Mouse (Mus musculus) urinary bladder, postnatal 36 days (tissue): ENCODE results near the gene Pnma1.

ENCODE experiments used
- DNase-seq, 2 experiments: peaks; one replicate each; pipeline ENCODE4 v3.0.0; 2022; ENCODE audit warnings: low spot score in 2 of 2, mixed read lengths in 1 of 2

Gene Pnma1

DNA sequence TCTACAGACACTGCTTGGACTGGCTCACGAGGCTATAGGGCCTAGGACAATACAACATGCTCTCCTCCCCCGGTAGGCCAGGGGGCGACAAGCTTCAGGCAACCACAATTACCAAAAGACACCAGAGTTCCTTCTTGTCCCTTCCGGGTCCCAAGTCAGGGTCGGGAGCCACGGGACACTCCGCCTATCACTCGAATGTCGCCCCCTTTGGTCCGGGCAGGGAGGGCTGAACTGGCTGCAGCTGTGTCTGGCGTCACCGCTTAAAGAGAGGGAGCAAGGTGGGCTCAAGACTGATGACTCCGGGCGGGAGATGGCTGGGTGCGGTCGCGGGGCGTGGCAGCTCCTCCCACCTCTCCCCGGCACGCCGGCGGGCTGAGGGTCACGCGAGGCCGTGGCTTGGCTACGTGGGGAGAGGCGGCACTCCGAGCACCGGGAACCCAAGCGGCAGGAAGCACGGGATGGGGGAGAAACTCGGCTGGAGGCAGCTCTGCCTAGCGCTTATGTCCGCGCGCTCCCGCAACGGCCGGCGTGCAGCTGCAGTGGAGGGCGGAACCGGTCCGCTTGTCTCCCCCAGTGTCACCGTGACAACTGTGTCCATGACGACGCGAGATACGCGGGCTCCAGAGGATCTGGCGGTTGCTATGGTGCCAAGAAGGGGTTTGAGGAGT lies at the start of gene Pnma1:
Gene Pnma1 (minus strand): TSS at position 536 of the 668 bp plus-strand sequence.
- DNase-seq, result peak in 1 of 2 experiments; percentile 48

DNA sequence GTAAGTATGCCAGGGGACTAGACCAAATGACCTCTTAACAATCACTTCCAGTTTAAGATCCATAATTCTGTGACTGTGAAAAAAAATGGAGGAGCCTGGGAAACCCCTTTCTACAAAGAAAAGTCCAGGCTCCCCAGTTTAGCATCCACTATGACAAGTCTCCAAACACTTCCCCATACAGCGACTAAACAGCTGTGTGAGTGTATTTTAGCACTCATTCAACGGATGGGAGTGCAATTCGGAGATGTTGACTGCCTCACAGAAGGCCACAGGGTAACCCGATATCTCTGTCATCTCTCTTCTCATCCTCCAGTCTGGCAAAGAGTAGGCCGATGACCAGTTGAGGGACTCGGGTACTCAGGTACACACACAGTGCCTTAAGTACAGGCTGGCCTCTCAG lies 46.9 kb upstream of the Pnma1 start:
- no peak for DNase-seq

DNA sequence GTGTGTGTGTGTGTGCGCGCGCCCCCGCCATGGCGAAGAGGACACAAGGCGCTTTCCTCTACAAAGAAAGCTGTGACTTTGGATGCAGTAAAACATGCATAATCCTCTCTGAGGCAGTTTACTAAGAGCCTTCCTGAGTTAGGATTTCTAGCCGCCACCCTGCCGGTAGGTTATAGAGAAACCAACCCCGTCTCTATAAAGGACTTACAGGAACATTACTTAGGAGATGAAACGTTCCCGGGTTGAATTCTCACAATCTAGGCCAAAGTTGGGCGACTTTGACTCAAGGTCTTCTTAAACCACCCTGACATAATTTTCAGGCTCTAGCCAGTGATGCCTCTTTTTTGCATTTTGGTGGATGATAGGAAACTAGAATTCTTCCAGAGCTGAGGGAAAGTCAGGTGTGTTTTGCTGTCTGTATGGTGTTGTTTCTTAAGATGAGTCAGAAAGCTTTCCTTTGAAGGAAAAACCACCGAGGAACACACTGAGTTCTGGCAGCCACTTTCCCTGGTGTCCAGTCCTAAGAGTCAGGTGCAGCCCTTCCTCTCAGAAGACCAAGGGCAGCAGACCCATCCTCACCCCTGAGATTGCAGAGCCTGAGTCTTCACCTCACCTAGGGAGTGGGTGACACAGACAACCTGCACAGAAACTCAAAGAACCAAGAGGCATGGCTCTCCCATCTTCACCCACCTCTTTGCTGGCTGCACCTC lies 46.3 kb upstream of the Pnma1 start:
- DNase-seq, result no peak

DNA sequence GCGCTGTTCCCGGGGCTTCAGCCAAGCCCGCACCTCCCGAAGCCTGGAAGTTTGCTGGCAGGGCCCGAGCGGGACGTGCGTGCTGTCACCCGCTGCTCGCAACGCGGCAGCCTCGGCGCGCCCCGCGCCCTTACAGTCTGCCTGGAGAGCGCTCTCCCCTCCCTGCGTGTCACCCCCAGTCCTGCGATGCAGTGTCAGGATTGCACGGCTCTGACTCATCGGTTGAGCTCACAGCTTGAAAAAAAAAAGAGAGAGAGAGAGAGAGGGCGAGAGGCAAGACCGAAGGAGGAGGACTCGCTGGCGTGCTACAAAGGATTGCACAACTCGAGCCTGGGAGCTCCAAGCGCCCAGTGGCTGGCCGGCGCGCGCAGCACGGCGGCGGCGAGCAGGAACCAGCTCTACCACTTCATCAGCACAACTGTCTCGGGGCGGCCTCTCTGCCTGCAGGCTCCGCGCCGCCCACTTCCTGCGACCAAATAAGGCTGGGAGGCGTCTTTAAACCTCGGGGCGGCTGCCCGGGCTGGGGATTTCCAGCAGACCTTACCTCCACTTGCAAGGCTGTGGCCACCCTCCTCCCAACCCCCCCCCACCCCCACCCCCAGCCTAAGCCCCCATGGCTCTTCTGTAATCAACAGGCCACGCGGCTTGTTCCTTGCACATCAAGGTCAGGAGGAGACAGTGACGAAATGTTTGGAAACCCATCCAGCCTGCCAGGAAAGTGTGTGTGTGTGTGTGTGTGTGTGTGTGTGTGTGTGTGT lies 45.5 kb upstream of the Pnma1 start:
- peak; percentile 90 to 96 for DNase-seq

DNA sequence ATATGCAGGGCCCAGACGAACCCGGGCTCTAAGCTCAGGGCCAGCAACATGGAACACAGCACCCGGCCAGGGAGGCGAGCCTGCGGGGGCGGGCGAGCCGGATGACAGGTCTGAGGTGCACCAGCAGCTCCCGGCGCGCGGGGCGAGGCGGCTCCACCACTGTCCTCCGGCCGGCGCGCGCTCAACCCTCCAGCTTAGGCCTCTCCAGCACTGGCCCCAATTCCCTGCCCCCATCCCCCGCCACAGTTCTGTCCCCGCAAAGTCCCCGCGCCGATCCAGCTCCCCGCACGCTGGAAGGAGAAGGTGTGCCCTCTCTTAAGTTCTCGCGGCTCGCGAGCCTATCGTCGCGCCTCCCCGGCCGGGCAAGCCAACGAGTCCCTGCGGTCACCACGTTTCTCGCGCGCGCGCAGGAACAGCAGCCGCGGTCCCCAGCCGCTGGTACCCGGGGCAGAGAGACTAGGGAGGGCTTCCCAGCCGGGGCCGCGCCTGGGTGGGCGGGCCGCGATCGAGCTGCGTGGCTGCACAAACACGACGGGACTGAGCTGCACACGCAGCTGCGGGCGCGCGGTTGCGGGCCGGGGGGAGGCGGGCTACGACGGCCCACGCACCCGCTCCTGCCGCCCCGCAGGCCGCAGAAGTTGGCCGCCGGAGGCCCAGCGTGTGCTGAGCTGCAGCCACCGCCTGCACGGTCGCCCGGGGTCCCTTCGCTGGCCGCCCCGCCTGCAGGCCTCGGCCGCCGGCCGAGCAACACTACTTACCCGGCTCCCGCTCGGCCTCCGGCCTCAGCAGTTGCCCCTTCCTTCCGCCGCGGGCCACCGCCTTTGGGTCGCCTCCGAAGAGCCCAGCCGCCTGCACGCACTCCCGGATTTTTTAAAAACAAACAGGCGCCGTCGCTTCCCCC lies 44.7 kb upstream of the Pnma1 start:
- peak in 1 of 2 experiments; percentile 69 for DNase-seq

DNA sequence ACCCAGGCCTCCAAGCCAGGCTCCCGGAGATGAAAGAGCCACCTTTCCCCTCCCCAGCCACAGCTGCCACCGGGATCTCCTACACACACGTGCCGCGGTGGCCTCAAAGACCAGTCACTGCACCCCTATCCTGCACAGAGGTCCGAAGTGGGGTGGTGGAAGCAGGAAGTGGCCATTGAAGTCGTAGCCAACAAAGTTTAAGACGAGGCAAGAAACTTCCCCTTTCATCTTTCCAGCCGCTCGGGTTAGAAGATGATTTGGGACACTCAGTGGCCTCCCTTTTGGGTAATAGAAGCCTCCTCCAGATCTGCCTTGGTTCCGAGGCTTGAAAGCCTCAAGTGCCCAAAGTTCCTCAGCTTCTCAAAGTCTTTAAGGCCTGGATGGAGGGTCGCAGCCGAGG lies 44.0 kb upstream of the Pnma1 start:
- DNase-seq, result no peak

DNA sequence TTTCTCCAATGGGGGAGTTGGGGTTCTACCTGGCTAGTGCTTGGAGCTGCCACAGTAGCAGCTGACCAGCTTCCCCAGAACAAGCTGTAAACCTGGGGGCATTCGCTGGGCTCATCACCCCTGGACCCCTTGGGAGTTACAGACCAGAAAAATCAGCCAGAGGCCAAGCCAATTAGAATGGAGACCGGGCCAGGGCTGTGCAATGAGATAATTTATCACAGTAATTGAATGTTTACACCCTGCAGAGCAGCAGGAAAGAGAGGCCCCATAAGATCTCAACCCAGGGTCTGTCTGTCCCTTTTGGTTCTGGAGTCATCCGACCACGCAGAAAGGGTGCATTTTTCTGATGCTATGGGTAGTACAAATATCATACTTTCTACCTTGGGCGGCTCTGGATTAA lies 43.5 kb upstream of the Pnma1 start:
- no peak for DNase-seq

DNA sequence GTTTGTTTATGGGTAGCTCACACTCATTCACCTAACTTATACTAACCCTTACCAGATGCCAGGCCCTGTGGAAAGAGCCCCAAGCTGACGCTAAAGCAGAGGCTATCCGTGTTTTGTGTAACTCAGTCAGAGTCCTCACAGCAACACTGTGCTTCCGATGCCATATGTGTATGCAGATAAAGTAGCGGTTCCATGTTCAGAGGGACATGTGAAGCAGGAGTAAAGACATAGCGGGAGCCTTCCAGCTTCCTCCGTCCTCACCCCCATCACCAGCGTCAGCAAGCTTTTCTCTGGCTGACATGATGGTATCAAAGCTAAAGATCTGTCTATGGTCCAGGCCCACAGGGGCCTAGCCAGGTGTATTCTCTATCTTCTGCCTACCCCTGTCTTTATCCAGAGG lies 42.9 kb upstream of the Pnma1 start:
- no peak for DNase-seq

DNA sequence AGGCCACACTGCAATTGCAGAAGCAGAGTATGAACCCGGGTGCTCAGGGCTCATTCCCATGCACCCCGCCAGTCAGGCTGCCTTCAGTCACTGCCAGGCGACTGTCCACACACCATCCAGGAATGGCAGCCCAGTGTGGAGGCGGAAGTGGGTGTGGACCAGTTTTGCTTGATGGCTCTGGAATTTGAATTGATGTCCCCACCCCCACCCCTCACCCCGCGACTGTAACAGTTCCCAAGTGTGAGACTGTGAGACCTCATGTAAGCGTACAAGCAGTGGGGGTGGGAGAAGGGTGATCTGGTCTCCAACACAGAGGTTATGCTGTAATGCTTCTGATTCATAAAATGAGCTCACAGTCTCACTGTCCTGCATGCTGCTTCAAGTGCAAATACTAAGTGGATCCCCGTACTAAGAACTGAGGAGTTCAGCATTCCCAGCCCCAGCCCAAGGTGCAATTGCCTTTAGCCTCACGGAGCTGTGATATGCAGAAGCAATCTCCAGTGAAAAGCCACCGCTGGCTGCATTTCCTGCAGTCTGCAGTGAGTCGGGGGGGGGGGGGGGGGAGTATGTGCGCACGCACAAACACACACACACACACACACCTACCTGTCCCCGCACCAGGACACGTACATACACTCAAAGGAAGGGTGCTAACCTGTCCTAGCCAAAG lies 42.0 kb upstream of the Pnma1 start:
- DNase-seq, result no peak

DNA sequence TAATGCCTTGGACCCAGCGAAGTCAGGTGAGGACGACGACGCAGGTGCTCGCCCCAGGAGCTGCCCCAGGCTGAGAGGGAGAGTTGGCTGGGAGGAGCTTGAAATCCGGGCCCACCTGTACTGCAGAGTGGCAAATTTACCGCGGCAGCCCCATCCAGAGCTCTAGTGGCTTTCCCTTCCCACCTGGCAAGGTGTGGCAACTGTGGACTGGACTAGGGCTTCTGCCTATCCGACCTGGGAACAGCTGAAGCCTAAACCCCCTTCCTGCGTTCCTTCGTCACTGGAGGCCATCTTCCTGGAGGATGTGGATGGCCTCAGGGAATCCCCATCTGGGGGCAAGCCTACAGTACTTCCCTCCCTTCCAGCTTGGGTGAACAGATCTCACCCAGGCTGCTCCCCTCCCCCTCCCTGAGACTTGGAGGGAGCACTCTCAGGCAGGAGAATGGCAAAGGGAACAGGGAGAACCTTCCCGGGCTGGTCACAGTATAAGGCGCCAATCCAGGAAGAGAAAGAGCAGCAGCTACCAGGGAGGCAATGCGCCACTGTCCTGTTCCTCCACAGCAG lies 40.7 kb upstream of the Pnma1 start:
- no peak for DNase-seq

DNA sequence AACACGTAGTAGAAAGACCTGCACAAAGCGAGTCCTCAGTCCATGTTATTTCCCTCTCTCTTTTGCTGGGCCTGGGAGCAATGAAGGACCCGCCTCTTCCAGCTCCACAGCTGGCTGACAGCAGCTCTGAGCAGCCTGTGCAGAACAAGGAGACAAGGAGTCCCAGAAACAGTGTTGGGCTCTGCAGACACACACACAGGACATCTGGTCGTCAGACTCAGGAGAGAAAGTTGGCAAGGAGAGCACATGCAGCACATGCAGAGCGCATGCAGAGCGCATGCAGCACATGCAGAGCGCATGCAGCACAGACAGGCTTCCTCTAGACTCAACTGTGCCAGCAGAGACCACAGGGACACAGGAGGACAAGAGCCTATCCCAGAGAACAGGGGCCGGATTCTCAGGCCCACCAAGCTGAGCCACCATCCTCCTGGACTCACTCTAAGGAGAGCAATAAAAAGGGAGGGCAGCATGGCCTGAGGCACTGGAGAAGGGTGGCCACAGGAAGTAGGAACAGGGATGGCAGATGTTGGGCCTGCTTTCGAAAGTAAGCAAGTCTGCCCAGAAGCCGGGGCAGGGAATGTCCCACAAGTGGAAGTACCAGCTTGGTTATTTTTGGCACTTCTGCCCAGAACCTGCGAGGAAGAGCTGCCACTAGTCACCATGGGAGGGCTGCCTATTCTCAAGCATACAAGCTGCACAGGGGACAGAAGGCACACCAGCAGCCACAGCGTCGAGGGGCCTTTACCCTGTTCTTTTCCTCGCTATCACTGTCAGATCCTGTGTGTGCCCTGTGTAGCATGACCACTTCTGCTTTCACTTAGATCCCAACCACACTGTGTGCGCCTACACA lies 39.7 kb upstream of the Pnma1 start:
- no peak for DNase-seq

DNA sequence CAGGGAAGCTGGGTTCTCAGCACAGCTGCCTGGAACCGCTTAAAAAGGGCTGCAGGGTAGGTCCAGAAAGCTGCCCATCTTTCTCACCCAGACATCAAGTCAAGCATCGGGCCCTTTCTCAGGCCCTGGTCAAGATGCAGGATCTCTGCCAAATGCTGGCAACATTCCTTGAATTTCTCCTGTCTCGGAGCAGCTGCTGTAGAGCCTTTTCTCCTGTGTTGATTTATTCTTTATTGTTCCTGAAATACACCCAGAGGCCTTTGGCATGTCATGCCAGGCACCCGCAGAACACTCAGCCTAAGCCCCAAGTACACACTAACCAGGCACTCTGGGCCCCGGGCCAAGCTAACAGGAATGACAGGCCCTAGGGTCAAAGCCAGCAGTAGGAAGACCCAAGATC lies 38.7 kb upstream of the Pnma1 start:
- DNase-seq, result no peak

DNA sequence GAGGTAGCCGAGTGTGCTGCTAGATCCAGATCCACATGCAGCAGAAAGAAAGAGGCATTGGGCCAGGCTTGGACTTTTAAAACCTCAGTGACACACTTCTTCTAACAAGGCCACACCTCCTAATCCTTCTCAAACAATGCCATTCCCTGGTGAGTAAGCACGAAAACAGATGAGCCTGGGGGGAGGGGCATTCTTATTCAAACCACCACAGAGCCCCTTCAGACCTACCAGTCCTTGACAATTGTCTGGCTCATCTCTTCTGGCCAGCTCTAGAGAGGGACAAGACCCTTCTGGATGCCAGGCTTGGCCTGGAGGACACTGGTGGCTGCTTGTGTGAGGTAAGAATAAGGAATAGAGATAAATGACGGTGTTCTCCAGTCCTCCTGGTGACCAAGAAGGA lies 38.2 kb upstream of the Pnma1 start:
- no peak for DNase-seq

DNA sequence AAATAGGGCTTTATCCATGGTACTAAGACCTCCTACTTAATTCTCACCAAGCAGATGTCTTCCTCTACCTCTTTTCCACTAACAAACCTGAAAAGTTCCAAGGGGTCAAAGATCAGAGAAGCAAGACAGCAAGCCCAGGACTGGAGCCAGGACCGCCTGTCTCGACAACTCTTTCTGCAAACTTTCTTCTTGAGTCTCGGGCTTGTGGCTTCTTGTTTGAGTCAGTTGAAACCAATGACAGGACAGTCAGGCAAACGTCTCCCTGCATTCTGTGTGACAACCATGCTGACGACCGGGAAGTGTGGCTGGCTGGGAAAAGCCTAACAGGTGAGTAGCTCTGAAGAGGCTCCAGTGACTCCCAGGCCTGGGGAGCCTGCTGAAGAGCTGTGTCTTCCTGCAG lies 37.3 kb upstream of the Pnma1 start:
- DNase-seq, result no peak

DNA sequence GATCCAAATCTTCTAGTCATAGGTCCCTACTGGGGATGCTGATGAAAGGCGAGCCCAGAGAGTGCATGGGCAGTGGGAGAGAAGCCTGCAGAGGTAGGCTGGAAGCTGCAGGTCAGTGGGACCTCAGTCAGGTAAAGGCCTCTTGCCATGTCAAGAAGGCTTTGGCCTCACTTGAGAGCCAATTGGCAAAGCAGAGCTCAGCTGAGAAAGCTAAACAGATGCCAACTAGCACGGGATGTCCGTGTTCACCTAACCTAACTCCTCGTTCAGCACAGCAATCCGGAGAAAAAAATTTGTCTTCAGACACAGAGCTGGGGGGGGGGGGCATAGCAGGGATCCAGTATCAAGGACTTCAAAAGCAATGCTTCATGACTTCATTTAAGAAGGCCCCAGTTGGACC lies 36.7 kb upstream of the Pnma1 start:
- no peak for DNase-seq

DNA sequence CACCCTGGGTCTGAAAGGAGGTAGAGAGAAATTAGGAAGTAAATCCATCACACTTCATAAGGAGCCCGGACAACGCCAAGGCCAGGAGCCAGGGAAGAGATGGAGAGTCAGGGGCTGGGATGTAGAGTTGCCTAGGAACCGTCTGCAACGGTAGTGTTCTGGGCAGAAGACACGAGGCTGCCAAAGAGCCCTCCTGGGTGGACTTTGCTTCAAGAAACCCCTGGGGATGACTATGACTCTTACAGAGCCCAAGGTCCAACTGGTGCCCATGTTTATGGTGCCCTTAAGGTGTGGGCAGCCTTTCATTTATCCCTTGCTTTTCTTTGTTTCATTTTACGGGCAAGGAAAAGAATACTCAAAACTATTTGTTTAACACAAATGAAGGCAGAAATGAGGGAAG lies 33.7 kb upstream of the Pnma1 start:
- DNase-seq, result no peak

DNA sequence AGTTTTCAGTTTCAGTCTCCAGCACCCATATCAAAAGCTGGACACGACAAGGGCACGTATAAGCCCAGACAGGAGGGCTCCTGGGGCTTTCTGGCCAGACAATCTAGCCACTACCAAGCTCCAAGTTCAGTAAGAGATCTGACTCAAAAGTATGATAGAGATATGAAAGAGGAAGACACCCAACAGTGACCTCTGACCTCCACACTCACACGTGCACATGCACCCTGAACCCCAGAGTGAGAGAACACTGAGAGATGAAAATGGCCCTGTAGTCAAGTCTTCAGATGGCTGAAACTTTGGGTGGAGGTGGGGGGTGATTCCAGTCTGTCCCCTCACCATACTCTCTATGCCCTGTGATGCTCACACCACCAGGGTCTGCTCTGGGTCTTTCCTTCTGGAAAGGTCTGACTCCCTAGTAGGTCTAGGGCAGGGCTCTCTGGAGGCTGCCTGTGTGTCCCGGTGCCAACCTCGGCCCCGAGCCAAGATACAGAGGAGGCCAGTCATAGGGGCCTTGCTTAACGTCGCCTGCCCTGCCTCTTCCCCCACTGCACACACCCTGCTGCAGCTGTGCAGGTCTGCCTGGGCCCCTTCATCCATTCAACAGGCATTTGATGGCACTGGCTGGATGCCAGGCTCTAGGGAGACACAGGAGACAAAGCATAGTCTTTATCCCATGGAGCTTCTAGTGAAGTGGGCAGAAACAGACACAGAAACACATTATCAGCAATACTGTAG lies 32.6 kb upstream of the Pnma1 start:
- DNase-seq, result peak in 1 of 2 experiments; percentile 86

DNA sequence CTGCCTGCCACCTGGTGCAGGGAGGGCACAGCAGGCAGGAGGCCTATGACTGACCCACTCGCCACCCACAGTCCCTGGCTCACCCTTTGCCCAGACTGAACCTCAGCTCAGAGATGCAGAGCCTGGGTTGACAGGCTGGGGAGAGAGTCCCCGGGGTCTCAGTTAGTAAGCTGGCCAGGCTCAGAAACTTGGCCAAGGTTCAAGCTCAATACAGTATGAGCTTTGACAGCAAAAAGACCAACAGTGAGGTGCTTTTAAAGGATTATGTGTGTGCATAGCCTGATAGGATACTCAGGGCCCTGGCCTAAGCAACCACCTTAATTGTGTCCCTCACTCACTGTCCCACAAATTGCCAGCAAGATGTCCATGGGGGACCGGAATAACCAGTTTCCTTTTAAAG lies 31.8 kb upstream of the Pnma1 start:
- DNase-seq, result no peak
